Mouse (Mus musculus) embryo, embryonic 9.5 days (tissue): ENCODE results near the gene I0C0044D17Rik.

Experiments
- DNase-seq: peaks from one replicate; pipeline ENCODE4 v3.0.0-alpha.2; 2017; ENCODE audit errors: extremely low spot score

The I0C0044D17Rik gene

GRCm38 (mm10) chr4:98826701-98827100 is 3.1 kb upstream of the I0C0044D17Rik start:
- no peak for DNase-seq

- no peak for DNase-seq
Observed at GRCm38 (mm10) chr4:98823047-98823446, 593 bp downstream of the I0C0044D17Rik start.

GRCm38 (mm10) chr4:98822478-98822877 is 1.2 kb downstream of the I0C0044D17Rik start:
- no peak for DNase-seq

DNA sequence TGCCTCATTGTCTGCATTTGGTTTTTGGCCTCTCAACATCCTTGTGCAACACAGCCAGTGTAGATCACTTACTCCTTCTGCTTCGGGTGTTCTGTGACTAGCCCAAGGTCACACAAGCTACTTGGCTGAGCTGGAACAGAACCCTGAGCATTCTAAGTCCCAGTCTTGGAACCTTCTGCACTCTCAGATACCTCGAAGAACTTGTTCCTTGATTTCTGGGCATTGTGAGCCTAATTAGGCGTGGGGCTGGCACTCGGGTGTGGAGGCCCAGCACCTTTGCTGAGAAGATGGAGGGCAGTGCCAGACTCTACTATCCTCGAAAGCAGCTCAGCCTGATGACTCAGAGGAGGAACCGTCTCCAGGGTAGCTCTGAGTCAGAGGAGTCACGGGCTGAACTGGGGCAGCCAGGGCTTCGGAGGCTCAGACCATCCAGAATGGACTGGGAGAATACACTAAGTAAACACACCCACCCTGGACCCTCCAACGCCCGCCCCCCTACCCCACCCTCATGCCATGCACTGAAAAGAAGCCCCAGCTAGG is 4.4 kb downstream of the I0C0044D17Rik start:
- no peak for DNase-seq

DNA sequence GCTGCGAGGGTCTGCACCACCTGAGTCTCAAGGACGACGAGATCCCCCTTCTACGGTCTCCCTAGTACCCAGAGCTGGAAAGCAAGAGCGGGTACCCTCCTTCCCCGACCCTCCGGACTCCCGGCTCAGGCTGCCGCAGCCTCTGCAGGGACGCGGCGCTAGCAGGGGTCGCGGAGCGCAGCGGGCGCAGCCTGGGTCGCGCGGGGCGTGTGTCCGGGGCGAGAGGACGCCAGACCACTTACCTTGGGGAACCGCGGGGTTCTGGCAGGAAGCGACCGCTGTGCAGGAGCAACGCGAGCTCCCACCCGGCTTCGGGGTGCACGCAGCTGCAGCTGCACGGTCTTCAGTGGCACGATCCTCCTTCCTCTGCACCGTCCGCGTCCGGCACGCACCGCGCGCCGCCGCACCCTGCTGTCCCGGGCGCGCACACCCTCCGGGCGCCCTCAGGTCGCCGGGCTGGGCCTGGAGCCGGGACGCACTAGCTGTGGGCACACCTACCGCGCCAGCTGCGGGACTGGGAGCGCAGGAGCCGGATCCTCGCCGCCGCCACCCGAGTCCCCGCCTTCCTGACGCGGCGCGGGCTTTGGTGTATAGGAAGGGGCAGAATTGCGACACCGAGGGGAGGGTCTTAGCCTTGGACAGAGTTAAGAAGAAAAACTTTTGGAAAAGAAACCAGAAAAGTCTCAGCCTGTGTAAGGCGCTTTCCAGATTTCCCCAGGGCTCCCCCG is 6.3 kb downstream of the I0C0044D17Rik start, which contains the start of gene Kank4:
TSS of gene Kank4 (minus strand) at position 354 of the 728 bp plus-strand sequence.
- DNase-seq = peak; percentile 54

DNA sequence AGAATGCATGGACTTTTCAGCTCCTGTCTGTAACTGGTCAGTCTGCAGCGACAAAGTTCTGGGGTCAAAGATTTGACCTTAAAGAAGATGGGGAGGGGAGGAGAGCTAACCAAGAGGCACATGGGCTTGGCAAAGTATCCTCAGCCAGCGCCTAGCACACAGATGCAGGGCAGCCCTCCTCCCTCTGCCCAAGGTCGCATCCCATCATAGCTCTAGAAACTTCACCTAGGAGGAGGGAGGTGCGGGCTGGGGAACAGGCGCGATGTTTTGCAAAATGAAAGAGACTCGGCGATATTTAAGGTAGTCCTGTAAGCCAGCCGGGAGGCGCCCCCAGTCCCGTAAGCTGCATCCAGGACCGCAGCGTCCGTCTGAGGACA is 6.8 kb downstream of the I0C0044D17Rik start:
- DNase-seq = peak; percentile 31

DNA sequence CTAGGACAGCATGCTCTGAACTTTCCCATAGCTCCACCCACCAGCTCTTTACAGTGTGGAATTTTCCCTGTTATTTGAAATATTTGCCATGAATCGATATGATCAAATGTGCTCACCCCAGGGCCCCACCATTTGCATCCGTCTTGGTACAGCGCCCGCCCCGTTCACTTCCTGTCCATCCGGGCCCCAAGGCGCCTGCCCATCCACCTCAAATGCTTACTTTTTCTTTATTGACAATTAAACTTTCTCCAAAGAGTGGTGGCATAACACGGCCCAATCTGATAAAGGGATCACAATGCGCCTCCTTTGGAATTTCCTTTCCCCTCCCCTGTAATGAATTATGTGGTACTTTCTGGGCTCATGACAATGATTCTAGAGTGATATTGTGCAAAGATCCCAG is 17.3 kb downstream of the I0C0044D17Rik start:
- no peak for DNase-seq

DNA sequence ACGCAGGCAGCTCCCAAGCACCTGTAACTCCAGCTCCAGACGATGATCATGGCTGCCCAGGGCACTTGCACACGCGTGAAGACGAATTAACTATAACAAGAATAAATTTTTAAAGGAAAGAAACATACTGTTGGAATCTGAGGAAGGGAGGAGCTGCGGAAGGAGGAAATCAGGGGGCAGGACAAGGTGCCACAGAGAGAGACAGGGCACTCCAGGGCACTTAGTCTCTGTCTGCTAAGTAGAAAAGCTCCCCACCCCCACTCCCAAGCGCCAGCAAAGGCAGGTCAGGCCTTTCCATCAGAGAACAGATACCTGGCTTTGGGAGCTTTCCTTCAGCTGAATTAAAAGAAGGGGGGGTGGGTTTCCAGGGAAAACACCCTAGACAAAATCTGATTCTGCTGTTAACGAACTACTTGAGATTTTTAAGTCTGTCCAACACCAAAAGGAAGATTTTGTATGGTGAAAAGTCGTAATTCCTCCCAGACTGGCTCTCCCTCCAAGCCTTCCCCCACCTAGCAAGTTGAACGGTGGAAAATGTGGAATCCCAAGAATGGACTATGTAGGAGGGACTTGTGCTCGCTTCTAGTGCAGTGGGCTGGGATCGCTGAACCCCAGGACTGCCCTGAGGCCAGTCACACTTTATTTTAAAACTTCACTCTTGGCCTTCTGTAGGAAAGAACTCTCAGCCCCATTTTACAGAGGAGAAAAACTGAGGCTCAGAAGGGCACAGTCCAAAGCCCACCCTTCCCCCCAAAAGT is 18.2 kb downstream of the I0C0044D17Rik start:
- peak; percentile 37 for DNase-seq

DNA sequence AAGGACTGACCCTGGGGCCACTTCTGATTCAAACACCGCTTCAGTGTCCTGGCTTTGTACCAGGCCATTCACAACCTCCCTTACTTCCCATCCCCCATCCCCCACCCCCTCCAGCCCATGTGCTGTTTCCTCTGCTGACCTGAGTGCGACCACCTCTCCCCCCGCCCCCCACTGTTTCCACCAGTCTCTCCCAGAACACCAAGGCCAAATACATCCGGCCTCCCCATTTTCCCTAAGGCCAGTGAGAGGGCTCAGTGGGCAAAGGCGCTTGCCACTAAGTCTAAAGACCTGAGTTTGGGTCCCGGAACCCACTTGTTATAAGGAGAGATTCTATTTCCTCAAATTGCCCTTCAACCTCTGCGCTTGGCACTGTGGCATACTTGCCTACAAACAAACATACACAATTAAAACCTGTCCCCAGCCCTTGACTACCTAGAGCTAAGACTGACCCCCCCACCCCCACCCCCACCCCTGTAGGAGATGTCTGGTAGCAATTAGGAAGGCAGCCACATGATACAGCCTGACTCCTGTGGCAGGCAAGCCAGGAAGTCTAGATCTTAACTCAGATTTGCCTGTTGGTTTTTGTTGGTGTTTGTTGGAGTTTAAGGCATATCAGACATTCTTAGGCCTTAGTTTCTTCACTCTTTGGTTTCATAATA is 19.0 kb downstream of the I0C0044D17Rik start:
- DNase-seq = peak; percentile 60

GRCm38 (mm10) chr4:98801775-98802174 is 21.9 kb downstream of the I0C0044D17Rik start:
- DNase-seq = no peak

DNA sequence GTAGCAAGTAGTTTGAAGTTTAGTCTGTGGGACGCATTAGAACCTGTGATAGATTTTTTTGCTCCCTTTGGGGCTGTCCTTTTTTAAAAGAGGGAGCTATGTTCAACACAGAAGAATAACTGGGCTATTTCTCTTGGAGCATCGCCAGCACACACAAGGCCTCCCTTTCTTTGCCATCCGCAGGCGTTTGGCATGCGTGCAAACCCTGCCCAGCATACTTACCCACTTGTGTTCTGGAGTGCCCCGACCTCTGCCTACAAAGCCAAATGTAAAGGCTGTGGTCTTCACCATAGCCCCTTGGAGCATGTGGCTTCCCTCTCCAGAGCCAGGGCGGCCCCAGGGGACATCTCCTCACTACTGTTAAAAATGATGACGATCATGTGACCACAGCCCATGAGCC is 22.8 kb downstream of the I0C0044D17Rik start:
- DNase-seq = no peak

DNA sequence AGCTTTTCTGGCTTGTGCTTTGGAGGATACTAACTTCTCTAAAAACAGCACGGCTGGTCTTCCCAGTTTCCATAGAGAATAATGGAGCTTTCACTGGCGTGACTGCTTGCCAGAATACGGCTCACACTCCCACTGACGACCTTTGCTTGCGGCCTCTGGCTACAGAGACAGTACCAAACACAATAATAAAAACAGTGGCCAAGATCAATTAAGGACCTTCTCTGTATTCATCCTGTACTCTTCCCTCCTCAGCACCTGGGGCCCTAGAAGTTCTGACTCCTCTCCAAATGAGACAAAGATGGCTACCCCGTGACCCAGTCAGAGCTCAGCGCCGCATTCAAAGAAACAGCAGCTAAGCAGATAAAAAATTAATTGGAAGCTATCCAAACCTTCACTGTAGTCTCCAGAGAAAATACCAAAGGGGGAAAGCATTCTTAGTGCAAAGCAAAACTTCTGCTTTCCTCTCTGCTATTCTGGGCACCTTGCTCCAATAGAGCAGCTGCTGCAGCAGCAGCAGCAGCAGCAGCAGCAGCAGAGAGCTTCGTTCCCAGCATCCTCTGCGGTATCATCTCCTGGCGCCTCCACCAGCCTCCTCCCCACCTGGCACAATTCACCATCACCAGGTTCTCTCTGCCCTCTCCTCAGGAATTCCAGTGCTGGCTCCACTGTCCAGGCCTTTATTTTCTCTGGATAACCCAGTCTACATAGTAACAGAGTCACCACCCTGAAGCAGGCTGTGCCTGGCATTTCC is 26.9 kb downstream of the I0C0044D17Rik start:
- no peak for DNase-seq

DNA sequence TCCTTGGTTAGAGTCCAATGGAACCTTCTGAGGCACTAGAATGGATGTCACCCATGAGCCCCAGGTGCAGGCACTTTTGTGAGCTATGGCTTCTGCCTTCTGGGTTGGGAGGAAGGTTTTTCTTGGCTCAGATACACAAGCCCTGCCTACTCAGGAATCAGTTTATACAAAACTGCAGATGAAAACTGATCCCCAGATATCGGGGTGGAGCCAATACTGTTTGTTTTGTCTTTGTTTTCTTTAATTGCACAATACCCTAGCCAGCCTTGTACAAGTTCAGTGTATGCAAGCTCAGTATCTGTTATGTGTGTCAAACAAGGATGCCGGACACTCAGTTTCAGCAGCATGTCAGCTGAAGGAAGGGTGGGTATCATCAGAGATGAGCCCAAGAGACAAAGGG is 28.4 kb downstream of the I0C0044D17Rik start:
- DNase-seq = no peak

- DNase-seq = no peak
Observed at GRCm38 (mm10) chr4:98793486-98793885, 30.2 kb downstream of the I0C0044D17Rik start.

GRCm38 (mm10) chr4:98790721-98791120 is 32.9 kb downstream of the I0C0044D17Rik start:
- no peak for DNase-seq

DNA sequence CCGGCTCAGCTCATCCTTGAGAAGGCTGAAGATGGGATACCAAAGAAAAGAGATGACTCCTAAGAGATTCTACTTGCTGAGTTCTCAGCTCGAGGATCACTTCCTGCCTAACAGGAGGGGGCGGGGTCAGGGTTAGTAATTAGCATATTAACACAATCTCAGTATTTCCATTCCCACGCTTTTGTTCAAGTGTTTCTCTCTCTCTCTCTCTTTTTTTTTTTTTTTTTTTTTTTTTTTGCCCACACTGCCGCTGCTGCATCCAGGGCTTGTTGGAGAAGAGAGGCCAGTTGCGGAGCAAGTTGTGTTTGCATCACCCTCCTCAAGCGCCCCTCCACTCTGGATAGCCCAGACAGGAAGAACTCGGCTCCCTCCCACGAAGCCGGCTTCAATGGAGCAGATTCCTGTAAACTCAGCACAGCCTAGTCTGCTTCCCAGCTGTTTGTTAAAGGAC is 33.8 kb downstream of the I0C0044D17Rik start:
- peak; percentile 35 for DNase-seq

GRCm38 (mm10) chr4:98789133-98789765 is 34.4 kb downstream of the I0C0044D17Rik start:
- DNase-seq = no peak

GRCm38 (mm10) chr4:98786281-98786680 is 37.4 kb downstream of the I0C0044D17Rik start:
- no peak for DNase-seq

DNA sequence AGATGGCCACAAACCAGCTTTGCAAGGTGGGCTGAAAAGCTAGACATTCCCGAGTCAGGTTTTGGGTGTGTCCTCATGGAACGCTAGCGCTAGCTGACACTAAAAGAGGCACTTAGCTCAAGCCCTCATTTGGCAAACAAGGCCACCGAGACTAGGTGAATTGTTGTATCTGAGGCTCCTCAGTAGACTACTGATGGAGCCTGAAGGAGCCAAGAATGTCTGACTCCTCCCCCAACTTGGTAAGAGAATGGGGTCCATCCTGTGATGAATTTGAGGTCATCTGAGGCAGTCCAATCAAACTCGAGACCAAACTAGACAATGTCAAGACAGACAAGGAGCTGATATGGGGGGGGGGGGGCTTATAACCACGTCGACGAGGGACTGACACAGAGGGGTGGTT is 37.8 kb downstream of the I0C0044D17Rik start:
- no peak for DNase-seq

GRCm38 (mm10) chr4:98778219-98778618 is 45.4 kb downstream of the I0C0044D17Rik start:
- DNase-seq = no peak

DNA sequence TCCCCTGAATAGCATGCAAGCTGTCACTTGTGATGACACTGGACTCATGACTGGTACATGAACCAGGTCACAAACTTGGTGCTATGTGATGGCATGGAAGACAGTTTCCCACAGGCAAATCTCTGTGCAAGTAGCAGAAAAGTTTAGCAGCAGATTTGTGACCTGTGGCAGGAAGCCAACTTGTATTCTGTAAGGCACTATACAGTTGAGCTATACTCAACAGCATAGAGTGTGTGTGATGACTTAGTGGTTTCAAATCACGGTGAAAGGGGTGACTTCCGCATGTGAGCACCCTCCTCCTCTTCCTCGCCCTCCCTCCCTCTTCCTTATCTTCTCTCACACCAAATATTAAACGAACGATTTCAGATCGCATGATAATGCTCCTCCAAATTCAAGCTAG is 46.2 kb downstream of the I0C0044D17Rik start:
- DNase-seq = no peak
